Mouse (Mus musculus) myocyte (in vitro differentiated cells): ENCODE measurements around the gene Nfkb1.

Source experiments
- CEBPB ChIP-seq: IDR thresholded peaks from 2 replicates; pipeline ENCODE4 v1.6.1; 2011; ENCODE audit warnings: mild to moderate bottlenecking, moderate library complexity; ENCODE audit not compliant: poor library complexity, insufficient read depth, severe bottlenecking
- MAX ChIP-seq: IDR thresholded peaks from one replicate; pipeline ENCODE4 v1.6.1; 2011; ENCODE audit warnings: low read depth, mild to moderate bottlenecking, control low read depth
- MYOD1 ChIP-seq, 3 experiments: IDR thresholded peaks; one replicate each; pipeline ENCODE4 v1.6.1; 2011; ENCODE audit warnings: control low read depth in 2 of 3, low read depth in 2 of 3, mild to moderate bottlenecking in 2 of 3, moderate library complexity in 1 of 3; ENCODE audit not compliant: insufficient read length in 2 of 3, control insufficient read depth in 1 of 3
- POLR2A ChIP-seq: IDR thresholded peaks from one replicate; pipeline ENCODE4 v1.6.1; 2011; ENCODE audit warnings: low read depth, mild to moderate bottlenecking, control low read depth, moderate library complexity; ENCODE audit not compliant: insufficient read length
- REST ChIP-seq: IDR thresholded peaks from one replicate; pipeline ENCODE4 v1.6.1; 2011; ENCODE audit warnings: mild to moderate bottlenecking, control low read depth, moderate library complexity; ENCODE audit not compliant: insufficient read depth, insufficient read length
- SRF ChIP-seq: IDR thresholded peaks from one replicate; pipeline ENCODE4 v1.6.1; 2011; ENCODE audit warnings: low read depth; ENCODE audit not compliant: control insufficient read depth, insufficient read length
- TCF12 ChIP-seq: IDR thresholded peaks from one replicate; pipeline ENCODE4 v1.6.1; 2011; ENCODE audit warnings: mild to moderate bottlenecking, control low read depth; ENCODE audit not compliant: poor library complexity, insufficient read depth, severe bottlenecking
- USF1 ChIP-seq: IDR thresholded peaks from one replicate; pipeline ENCODE4 v1.6.1; 2011; ENCODE audit warnings: low read depth, mild to moderate bottlenecking, control low read depth, moderate library complexity

GRCm38 (mm10) chr3:135575126-135575525 lies 116.2 kb downstream of the Nfkb1 start:
- no peak for TF ChIP-seq MYOD1 (IDR thresholded peaks at IDR 0.05; ENCODE audit: control insufficient read depth in 1 of 3, insufficient read length in 2 of 3, low read depth in 2 of 3)
- TF ChIP-seq MAX, result no peak
- no peak for TF ChIP-seq SRF
- no peak for TF ChIP-seq CEBPB
- TF ChIP-seq REST, result no peak
- no peak for TF ChIP-seq POLR2A
- no peak for TF ChIP-seq TCF12
- no peak for TF ChIP-seq USF1
